Mouse (Mus musculus) liver, embryonic 14.5 days (tissue): ENCODE results near the gene Ercc6.

Source experiments
- CTCF ChIP-seq: IDR thresholded peaks from 2 replicates; pipeline ENCODE4 v1.5.1; 2016; ENCODE audit warnings: antibody characterized with exemption, low read depth, control low read depth
- EP300 ChIP-seq: IDR thresholded peaks from 2 replicates; pipeline ENCODE4 v1.6.1; 2016; ENCODE audit warnings: antibody characterized with exemption, low read depth

DNA sequence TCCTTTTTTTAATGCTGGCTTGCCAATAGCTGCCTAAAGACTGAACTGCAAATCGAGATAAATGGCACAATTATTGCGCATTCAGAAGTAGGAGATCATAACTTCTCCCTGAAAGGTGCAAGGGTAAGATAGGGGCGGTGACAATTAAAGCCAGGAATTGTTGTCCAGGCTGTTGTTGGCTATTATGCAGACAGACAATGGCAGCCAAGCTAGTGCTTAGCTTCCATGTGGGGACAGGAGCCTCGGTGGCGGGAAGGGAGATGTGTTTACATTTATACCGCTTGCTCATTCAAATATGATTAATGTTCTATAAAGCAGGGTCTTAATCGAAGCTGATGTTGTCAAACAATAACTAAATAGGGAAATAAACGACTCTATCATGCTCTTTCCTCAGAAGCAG lies 93.0 kb downstream of the Ercc6 start:
- TF ChIP-seq EP300 (no peak), CTCF (no peak)
